Mouse (Mus musculus): Measurements from ENCODE around the gene Smurf2. TPM values are rescaled to one million over a fixed set of nuclear protein-coding genes. Genes with fewer than 3 reads are reported as not detected.

Gene Smurf2
- polyA plus RNA-seq, 1 experiment from 2014 or later, result 13.3 TPM

DNA sequence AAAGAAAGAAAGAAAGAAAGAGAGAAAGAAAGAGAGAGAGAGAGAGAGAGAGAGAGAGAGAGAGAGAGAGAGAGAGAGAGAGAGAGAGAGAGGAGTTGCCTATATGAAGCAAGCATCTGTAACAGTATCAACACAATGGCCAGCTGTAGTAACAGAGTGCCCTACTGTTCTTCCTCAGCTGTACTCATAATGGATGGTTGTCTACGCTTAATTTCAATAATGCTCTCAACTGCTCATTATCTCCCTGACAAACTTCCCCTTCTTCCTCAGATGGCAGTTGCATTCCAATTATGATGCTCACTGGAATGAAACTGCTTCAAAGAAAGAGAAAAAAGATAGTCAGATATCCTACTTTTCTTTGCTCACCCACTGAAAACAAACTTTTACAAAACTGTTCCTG lies 36.9 kb downstream of the Smurf2 start:
- Histone ChIP-seq H3K27me3 (ENCODE audit: control insufficient read depth, insufficient read depth, low read length) (no peaks in the 10 kb centered on the region), H3K4me3 (ENCODE audit: low read depth, low read length) (no peak overlapping the region), H3K4me2 (no peak overlapping the region), H3K4me1 (ENCODE audit: control insufficient read depth, insufficient read depth, low read length) (peaks cover 15% of the 10 kb centered on the region), H3K9ac (ENCODE audit: low read depth, low read length) (no peak overlapping the region), H3K9me3 (replicated peaks; ENCODE audit: control insufficient read depth, low read length) (no peaks in the 10 kb centered on the region), H3K36me3 (ENCODE audit: control insufficient read depth, insufficient read depth, low read length) (no peaks in the 10 kb centered on the region), H3K27ac (ENCODE audit: low read depth, low read length) (no peak overlapping the region)
- 95% methylated on average over 1 of the region's 1 CpGs for WGBS (ENCODE audit: insufficient replicate concordance)
- no peak for ATAC-seq (replicated peaks; ENCODE audit: insufficient number of reproducible peaks, low FRiP score, low TSS enrichment)

DNA sequence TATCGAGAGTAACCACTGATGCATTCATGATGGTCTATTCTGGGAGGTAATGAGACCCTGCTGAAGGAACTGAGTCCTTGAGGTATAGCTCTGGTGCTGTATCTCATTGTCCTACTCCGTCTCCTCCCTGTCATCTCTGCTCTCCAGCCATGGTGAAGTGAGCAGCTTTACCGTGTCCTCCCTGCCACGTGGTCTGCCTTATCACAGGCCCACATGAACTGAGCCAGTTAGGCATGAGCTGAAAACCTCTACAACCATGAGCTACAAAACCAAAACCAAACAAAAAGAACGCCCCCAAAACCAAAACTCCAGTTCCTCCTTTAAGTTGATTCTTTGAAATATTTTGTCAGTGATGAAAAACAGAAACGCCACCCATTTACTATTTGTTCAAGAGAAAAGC lies 47.9 kb downstream of the Smurf2 start:
- H3K4me3 ChIP-seq (ENCODE audit: low read depth, low read length), result no peak overlapping the region
- no peaks in the 10 kb centered on the region for H3K9me3 ChIP-seq (replicated peaks; ENCODE audit: control insufficient read depth, low read length)
- H3K9ac ChIP-seq (ENCODE audit: low read depth, low read length), result no peak overlapping the region
- H3K36me3 ChIP-seq (ENCODE audit: control insufficient read depth, insufficient read depth, low read length), result peaks cover 2% of the 10 kb centered on the region
- no peak for ATAC-seq (replicated peaks; ENCODE audit: insufficient number of reproducible peaks, low FRiP score, low TSS enrichment)
- no peaks in the 10 kb centered on the region for H3K27me3 ChIP-seq (ENCODE audit: control insufficient read depth, insufficient read depth, low read length)
- H3K27ac ChIP-seq (ENCODE audit: low read depth, low read length), result no peak overlapping the region
- 82% methylated on average over 6 of the region's 6 CpGs for WGBS (ENCODE audit: insufficient replicate concordance)
- no peaks in the 10 kb centered on the region; the same call in 1 of the 2 replicates for H3K4me1 ChIP-seq (ENCODE audit: control insufficient read depth, insufficient read depth, low read length)
- no peak overlapping the region for H3K4me2 ChIP-seq

DNA sequence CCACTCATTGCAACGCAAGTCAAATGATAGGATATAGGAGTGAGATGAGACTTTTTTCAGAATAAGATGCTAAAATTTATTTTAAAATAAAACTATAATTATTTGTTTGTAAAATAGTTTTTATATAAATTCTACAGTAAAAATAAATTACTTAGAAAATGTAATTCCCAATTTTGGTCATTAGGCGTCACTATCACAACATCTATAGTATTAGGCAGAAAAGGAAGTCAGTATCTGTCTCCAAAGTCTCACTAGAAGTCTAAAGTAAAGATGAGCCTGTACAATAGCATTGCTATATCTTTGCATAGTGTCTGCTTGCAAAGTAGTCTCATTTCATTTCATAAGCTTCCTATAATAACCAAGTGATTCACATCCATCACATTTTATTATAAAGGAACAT lies 69.1 kb downstream of the Smurf2 start:
- no peak overlapping the region for H3K27ac ChIP-seq (ENCODE audit: low read depth, low read length)
- no peak overlapping the region for H3K4me2 ChIP-seq
- H3K27me3 ChIP-seq (ENCODE audit: control insufficient read depth, insufficient read depth, low read length), result no peaks in the 10 kb centered on the region
- no peaks in the 10 kb centered on the region for H3K9me3 ChIP-seq (replicated peaks; ENCODE audit: control insufficient read depth, low read length)
- whole genome bisulfite sequencing (ENCODE audit: insufficient replicate concordance), result 56% methylated on average over 2 of the region's 2 CpGs
- no peak overlapping the region for H3K9ac ChIP-seq (ENCODE audit: low read depth, low read length)
- no peaks in the 10 kb centered on the region for H3K4me1 ChIP-seq (ENCODE audit: control insufficient read depth, insufficient read depth, low read length)
- ATAC-seq (replicated peaks; ENCODE audit: insufficient number of reproducible peaks, low FRiP score, low TSS enrichment), result no peak
- H3K36me3 ChIP-seq (ENCODE audit: control insufficient read depth, insufficient read depth, low read length), result peaks cover 11% of the 10 kb centered on the region
- no peak overlapping the region for H3K4me3 ChIP-seq (ENCODE audit: low read depth, low read length)

DNA sequence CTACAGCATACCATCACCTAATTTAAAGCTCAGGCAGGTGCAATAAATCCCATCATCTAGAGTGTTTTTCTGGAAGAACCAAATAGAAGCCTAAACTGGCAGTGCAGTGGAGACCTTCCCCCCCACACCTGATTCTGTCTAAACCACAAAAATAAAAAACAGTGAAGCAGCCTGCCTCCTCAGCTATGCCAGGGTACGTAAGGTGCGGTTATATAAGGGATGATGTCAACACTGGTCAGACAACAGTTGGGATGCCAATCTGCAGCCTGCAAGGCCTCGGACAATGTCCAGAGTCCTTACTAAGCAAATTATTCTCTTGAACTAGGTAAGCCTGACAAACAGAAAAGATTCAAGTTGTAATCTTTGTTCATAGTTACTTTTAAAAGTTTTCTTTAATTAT lies 78.5 kb downstream of the Smurf2 start:
- H3K4me1 ChIP-seq (ENCODE audit: control insufficient read depth, insufficient read depth, low read length), result no peaks in the 10 kb centered on the region
- peaks cover 12% of the 10 kb centered on the region for H3K36me3 ChIP-seq (ENCODE audit: control insufficient read depth, insufficient read depth, low read length)
- no peaks in the 10 kb centered on the region for H3K27me3 ChIP-seq (ENCODE audit: control insufficient read depth, insufficient read depth, low read length)
- no peak overlapping the region for H3K4me3 ChIP-seq (ENCODE audit: low read depth, low read length)
- WGBS (ENCODE audit: insufficient replicate concordance), result 92% methylated on average over 3 of the region's 3 CpGs
- H3K27ac ChIP-seq (ENCODE audit: low read depth, low read length), result no peak overlapping the region
- no peak overlapping the region for H3K9ac ChIP-seq (ENCODE audit: low read depth, low read length)
- no peaks in the 10 kb centered on the region for H3K9me3 ChIP-seq (replicated peaks; ENCODE audit: control insufficient read depth, low read length)
- ATAC-seq (replicated peaks; ENCODE audit: insufficient number of reproducible peaks, low FRiP score, low TSS enrichment), result no peak
- no peak overlapping the region for H3K4me2 ChIP-seq

DNA sequence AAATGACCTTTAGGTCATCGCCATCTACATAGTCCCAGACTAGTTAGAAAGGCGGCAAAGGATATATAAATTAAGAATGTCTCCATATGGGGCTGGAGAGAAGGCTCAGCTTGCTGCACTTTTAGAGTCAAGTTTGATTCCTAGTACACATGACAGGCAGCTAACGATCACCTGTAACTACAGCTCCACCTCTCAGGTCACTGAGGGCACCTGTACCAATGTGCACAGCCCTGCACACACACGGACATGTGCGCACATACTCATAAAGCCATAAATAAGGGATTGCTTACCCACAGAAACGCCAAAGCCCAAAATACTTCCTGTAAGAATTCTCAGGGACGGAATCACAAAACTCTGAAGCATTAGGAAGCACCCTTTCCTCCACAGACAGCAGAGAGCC lies 92.4 kb downstream of the Smurf2 start:
- WGBS (ENCODE audit: insufficient replicate concordance), result 91% methylated on average over 7 of the region's 7 CpGs
- peaks cover 26% of the 10 kb centered on the region for H3K36me3 ChIP-seq (ENCODE audit: control insufficient read depth, insufficient read depth, low read length)

DNA sequence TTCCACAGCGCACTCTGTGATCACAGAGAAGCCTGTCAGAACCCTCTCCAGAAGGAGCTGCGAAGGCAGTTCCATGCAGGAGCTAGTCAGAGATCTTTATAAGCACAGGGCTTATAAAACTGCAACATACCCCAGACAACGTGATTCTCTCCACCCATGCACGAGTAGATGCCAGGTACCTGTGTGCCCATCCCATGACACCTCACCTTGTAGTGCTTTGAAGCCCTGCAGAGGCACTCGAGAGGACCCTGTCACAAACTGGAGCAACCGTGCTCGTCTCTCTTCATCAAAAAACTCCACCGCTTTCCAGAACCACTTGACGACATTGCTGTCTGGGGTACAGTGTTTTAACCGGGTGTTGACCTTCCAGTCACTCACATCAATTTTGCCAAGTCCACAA lies 96.1 kb downstream of the Smurf2 start:
- Histone ChIP-seq H3K4me3 (ENCODE audit: low read depth, low read length) (no peak overlapping the region), H3K27ac (ENCODE audit: low read depth, low read length) (no peak overlapping the region), H3K9me3 (replicated peaks; ENCODE audit: control insufficient read depth, low read length) (no peaks in the 10 kb centered on the region), H3K9ac (ENCODE audit: low read depth, low read length) (no peak overlapping the region), H3K27me3 (ENCODE audit: control insufficient read depth, insufficient read depth, low read length) (no peaks in the 10 kb centered on the region), H3K36me3 (ENCODE audit: control insufficient read depth, insufficient read depth, low read length) (peaks cover 26% of the 10 kb centered on the region; the same call in 1 of the 2 replicates), H3K4me1 (ENCODE audit: control insufficient read depth, insufficient read depth, low read length) (peaks cover 5% of the 10 kb centered on the region; the same call in 1 of the 2 replicates), H3K4me2 (no peak overlapping the region)
- no peak for ATAC-seq (replicated peaks; ENCODE audit: insufficient number of reproducible peaks, low FRiP score, low TSS enrichment)
- 85% methylated on average over 10 of the region's 10 CpGs for WGBS (ENCODE audit: insufficient replicate concordance)

More for the DNA sequence above, 92.4 kb downstream of the Smurf2 start:
- no peak for ATAC-seq (replicated peaks; ENCODE audit: insufficient number of reproducible peaks, low FRiP score, low TSS enrichment)
- Histone ChIP-seq H3K4me2 (no peak overlapping the region), H3K9ac (ENCODE audit: low read depth, low read length) (no peak overlapping the region), H3K4me3 (ENCODE audit: low read depth, low read length) (no peak overlapping the region), H3K27me3 (ENCODE audit: control insufficient read depth, insufficient read depth, low read length) (no peaks in the 10 kb centered on the region), H3K4me1 (ENCODE audit: control insufficient read depth, insufficient read depth, low read length) (no peaks in the 10 kb centered on the region), H3K27ac (ENCODE audit: low read depth, low read length) (no peak overlapping the region), H3K9me3 (replicated peaks; ENCODE audit: control insufficient read depth, low read length) (no peaks in the 10 kb centered on the region)

DNA sequence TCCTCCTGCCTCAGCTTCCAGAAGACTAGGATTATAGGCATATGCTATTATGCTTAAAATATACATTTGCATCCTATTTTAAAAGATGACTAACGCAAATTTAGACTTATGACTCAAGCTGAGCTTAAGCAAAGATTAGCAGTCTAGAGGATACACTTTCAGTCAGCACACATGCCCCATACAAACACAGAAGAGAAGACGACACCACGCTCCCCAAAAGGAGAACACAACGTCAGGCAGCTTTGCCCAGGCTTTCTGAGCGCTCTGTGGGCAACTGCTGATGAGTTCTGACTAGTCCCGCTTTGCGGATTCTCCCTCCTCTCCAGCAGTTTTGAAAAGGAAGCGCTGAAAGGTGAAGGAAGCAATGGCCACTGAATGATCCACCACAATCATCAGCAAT lies 96.8 kb downstream of the Smurf2 start:
- Histone ChIP-seq H3K27me3 (ENCODE audit: control insufficient read depth, insufficient read depth, low read length) (no peaks in the 10 kb centered on the region), H3K9me3 (replicated peaks; ENCODE audit: control insufficient read depth, low read length) (no peaks in the 10 kb centered on the region), H3K9ac (ENCODE audit: low read depth, low read length) (no peak overlapping the region), H3K4me3 (ENCODE audit: low read depth, low read length) (no peak overlapping the region), H3K4me1 (ENCODE audit: control insufficient read depth, insufficient read depth, low read length) (peaks cover 10% of the 10 kb centered on the region), H3K27ac (ENCODE audit: low read depth, low read length) (no peak overlapping the region), H3K36me3 (ENCODE audit: control insufficient read depth, insufficient read depth, low read length) (peaks cover 31% of the 10 kb centered on the region), H3K4me2 (no peak overlapping the region)
- 91% methylated on average over 8 of the region's 8 CpGs for WGBS (ENCODE audit: insufficient replicate concordance)
- no peak for ATAC-seq (replicated peaks; ENCODE audit: insufficient number of reproducible peaks, low FRiP score, low TSS enrichment)

DNA sequence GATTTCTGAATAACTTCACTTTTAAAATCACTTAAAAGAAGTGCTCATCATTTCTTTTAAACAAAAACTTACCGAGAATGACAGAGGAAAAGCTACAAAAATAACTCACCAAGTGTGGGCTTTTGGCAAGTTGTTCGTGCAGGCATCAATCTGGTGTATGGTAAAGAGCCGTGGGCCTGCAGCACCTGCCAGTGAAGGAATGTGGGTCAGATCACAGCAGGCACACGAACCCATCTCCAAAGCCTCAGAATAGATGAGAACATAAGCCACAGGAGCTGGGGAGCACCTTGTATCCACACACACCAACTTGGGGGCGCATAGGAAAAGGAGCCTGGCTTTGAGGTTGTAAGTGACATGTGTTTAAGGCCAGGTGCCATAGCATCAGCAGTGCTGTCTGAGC lies 97.6 kb downstream of the Smurf2 start:
- peaks cover 29% of the 10 kb centered on the region for H3K36me3 ChIP-seq (ENCODE audit: control insufficient read depth, insufficient read depth, low read length)
- 80% methylated on average over 5 of the region's 5 CpGs for WGBS (ENCODE audit: insufficient replicate concordance)
- H3K27me3 ChIP-seq (ENCODE audit: control insufficient read depth, insufficient read depth, low read length), result no peaks in the 10 kb centered on the region
- H3K4me3 ChIP-seq (ENCODE audit: low read depth, low read length), result no peak overlapping the region
- H3K4me2 ChIP-seq, result no peak overlapping the region
- H3K27ac ChIP-seq (ENCODE audit: low read depth, low read length), result no peak overlapping the region
- H3K9me3 ChIP-seq (replicated peaks; ENCODE audit: control insufficient read depth, low read length), result no peaks in the 10 kb centered on the region
- H3K4me1 ChIP-seq (ENCODE audit: control insufficient read depth, insufficient read depth, low read length), result peaks cover 17% of the 10 kb centered on the region
- no peak for ATAC-seq (replicated peaks; ENCODE audit: insufficient number of reproducible peaks, low FRiP score, low TSS enrichment)
- H3K9ac ChIP-seq (ENCODE audit: low read depth, low read length), result no peak overlapping the region

DNA sequence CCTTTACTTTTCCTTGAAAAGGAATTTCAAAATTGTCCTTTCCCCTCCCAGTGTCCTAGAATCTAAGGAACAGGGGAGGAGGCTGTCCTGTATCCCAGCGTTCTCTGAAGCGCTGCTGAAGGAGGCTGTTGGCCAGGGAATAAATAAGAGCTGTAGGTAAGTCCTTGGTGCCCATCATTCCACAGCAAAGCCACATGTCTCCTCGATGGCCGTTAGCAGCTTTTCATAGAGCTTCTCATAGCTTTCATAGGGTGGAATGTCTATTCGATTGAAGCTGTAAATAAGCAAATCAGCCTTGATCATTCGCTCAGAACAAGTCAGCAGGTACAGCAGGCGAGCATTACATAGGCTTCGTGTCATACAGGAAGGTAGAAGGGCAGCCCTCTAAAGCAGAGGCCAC lies 98.0 kb downstream of the Smurf2 start:
- no peak overlapping the region for H3K4me2 ChIP-seq
- no peak overlapping the region for H3K4me3 ChIP-seq (ENCODE audit: low read depth, low read length)
- no peak overlapping the region for H3K9ac ChIP-seq (ENCODE audit: low read depth, low read length)
- H3K27me3 ChIP-seq (ENCODE audit: control insufficient read depth, insufficient read depth, low read length), result no peaks in the 10 kb centered on the region
- H3K9me3 ChIP-seq (replicated peaks; ENCODE audit: control insufficient read depth, low read length), result no peaks in the 10 kb centered on the region
- 88% methylated on average over 8 of the region's 8 CpGs for WGBS (ENCODE audit: insufficient replicate concordance)
- H3K4me1 ChIP-seq (ENCODE audit: control insufficient read depth, insufficient read depth, low read length), result peaks cover 17% of the 10 kb centered on the region
- no peak for ATAC-seq (replicated peaks; ENCODE audit: insufficient number of reproducible peaks, low FRiP score, low TSS enrichment)
- peaks cover 27% of the 10 kb centered on the region for H3K36me3 ChIP-seq (ENCODE audit: control insufficient read depth, insufficient read depth, low read length)
- no peak overlapping the region for H3K27ac ChIP-seq (ENCODE audit: low read depth, low read length)

Measured in heart, embryonic 11.5 days (tissue).